Mouse (Mus musculus) G1E (cell line): ENCODE measurements at regions not wholly inside any gene's neighbourhood (a gene's known extent, or its start where the extent isn't known, plus 50 kb on each side); places are given as distances from the start of the nearest gene placed in this dataset.

Experiments used
- CTCF ChIP-seq: IDR thresholded peaks from 2 replicates; pipeline ENCODE4 v1.5.1; 2012; ENCODE audit warnings: low read depth, low read length, inconsistent platforms, mixed read lengths
- POLR2AphosphoS5 ChIP-seq: IDR thresholded peaks from 2 replicates; pipeline ENCODE4 v1.6.1; 2012; ENCODE audit warnings: low read depth, low read length, inconsistent platforms; ENCODE audit not compliant: insufficient replicate concordance

DNA sequence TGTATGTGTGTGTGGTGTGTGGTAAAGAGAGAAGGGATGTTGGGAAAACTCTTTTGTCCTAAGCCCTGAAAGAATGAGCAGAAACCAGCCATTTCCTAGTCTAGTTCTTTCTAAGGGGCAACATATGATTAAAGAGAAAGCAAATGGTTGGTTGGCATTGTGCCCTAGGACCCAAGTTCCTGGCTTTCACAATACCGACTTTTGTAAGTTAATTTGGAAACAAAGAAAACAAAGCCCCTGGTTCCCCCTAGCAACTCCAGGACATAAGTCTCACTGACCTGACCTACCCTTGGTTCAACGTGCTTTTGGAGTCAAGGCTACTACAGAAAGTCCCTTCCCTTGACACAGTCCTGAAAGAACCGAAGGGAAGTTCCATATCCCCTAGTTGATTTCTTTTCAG lies 220.1 kb upstream of the Ppp2r3a start:
- TF ChIP-seq CTCF = no peak
- TF ChIP-seq POLR2AphosphoS5 = no peak
